Mouse (Mus musculus) heart, embryonic 14.5 days (tissue): ENCODE measurements at regions not wholly inside any gene's neighbourhood (a gene's known extent, or its start where the extent isn't known, plus 50 kb on each side); places are given as distances from the start of the nearest gene placed in this dataset.
"Not testable (repeated sequence)": the region's sequence is repeated elsewhere in the genome, so short reads cannot be mapped to it uniquely, and the experiment has no call there.

Experiments used
- ATAC-seq: fragments of 200-750 bp; cut with Nextera tagmentation; 2 replicates; pipeline ENCODE4 v1.8.0; 2017; ENCODE audit warnings: low read depth, moderate TSS enrichment; ENCODE audit not compliant: insufficient number of reproducible peaks, insufficient read depth, low FRiP score
- H3K27ac ChIP-seq, 2 experiments: fragments of 200-500 bp in 1 of 2; fragments of 300-500 bp in 1 of 2; sonication (generic) in 1 of 2; replicated peaks in 1 of 2; 2 replicates each; pipeline ENCODE4 v1.5.1; 2012 to 2014; ENCODE audit warnings: low read depth in 2 of 2, low read length in 2 of 2, control low read depth in 1 of 2, mild to moderate bottlenecking in 1 of 2, mixed read lengths in 1 of 2; ENCODE audit not compliant: control insufficient read depth in 1 of 2, insufficient read depth in 1 of 2
- H3K27me3 ChIP-seq: fragments of 300-500 bp; sonication (generic); 2 replicates; pipeline ENCODE4 v1.6.1; 2014; ENCODE audit warnings: mild to moderate bottlenecking, low read length, control low read depth; ENCODE audit not compliant: control insufficient read depth, insufficient read depth
- H3K36me3 ChIP-seq: fragments of 300-500 bp; sonication (generic); 2 replicates; pipeline ENCODE4 v1.6.1; 2014; ENCODE audit warnings: mild to moderate bottlenecking, control low read depth, low read length, mixed read lengths; ENCODE audit not compliant: control insufficient read depth, insufficient read depth
- H3K4me1 ChIP-seq, 2 experiments: fragments of 200-500 bp in 1 of 2; fragments of 300-500 bp in 1 of 2; sonication (generic) in 1 of 2; 2 replicates each; pipeline ENCODE4 v1.6.1; 2012 to 2014; ENCODE audit warnings: low read length in 2 of 2, control low read depth in 1 of 2, mixed read lengths in 1 of 2; ENCODE audit not compliant: control insufficient read depth in 2 of 2, insufficient read depth in 2 of 2
- H3K4me2 ChIP-seq: fragments of 300-500 bp; sonication (generic); 2 replicates; pipeline ENCODE4 v1.6.1; 2014; ENCODE audit warnings: mild to moderate bottlenecking, low read length
- H3K4me3 ChIP-seq, 2 experiments: fragments of 200-500 bp in 1 of 2; fragments of 300-500 bp in 1 of 2; sonication (generic) in 1 of 2; 2 replicates each; pipeline ENCODE4 v1.5.1; 2012 to 2014; ENCODE audit warnings: low read length in 2 of 2, mild to moderate bottlenecking in 2 of 2, control low read depth in 1 of 2, low read depth in 1 of 2, moderate library complexity in 1 of 2; ENCODE audit not compliant: control insufficient read depth in 1 of 2, insufficient read depth in 1 of 2
- H3K9ac ChIP-seq: fragments of 300-500 bp; sonication (generic); 2 replicates; pipeline ENCODE4 v1.6.1; 2014; ENCODE audit warnings: mild to moderate bottlenecking, low read length
- H3K9me3 ChIP-seq: fragments of 300-500 bp; sonication (generic); 2 replicates; pipeline ENCODE4 v1.6.1; 2016; ENCODE audit warnings: low read length, control low read depth; ENCODE audit not compliant: control insufficient read depth
- WGBS: fragments of 180-500 bp; shearing (Covaris S2); extraction: QIAGEN DNeasy Blood & Tissue Kit; methylation state at CpG from one replicate; pipeline ENCODE4 v1.1.7; 2014; 5-methylcytosine and 5-hydroxymethylcytosine counted together

DNA sequence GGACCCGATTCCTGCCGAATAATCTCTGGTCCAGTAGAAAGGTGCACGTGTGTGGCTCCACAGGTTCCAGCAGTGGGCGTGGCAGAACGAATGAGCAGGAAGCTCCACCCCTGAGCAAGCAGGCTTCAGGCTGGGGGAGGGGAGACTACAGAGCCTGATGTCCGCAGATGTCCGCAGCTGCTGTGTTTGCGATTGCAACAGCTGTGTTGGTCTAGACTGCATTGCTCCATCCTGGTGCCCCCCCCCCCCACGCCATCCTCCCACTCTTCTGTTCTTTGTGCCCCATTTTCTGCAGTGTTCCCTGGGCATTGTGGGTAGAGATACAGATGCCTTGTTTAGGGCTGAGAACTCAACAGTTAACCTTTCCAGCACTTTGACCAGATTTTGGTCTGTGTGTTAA is 150.3 kb upstream of the Trpc7 start:
- not testable (repeated sequence) for H3K9me3 ChIP-seq, ATAC-seq, H3K36me3 ChIP-seq, H3K4me1 ChIP-seq, H3K27me3 ChIP-seq, H3K27ac ChIP-seq, H3K9ac ChIP-seq, H3K4me3 ChIP-seq, H3K4me2 ChIP-seq
- 30% methylated on average over 5 of the region's 9 CpGs for WGBS

GRCm38 (mm10) chr13:57044455-57044854 is 148.7 kb upstream of the Trpc7 start:
- WGBS = 82% methylated on average over 8 of the region's 8 CpGs
- ATAC-seq = no peak
- Histone ChIP-seq H3K9ac (no peak overlapping the region), H3K4me3 (no peak overlapping the region), H3K36me3 (no peaks in the 10 kb centered on the region), H3K27me3 (no peaks in the 10 kb centered on the region), H3K4me1 (0 out of 4 replicates have a peak, but pooled peaks cover 0 to 2% of the 10 kb centered on the region in 2 experiments), H3K9me3 (0 out of 2 replicates have a peak, but pooled peaks cover 3% of the 10 kb centered on the region), H3K4me2 (no peak overlapping the region), H3K27ac (no peak overlapping the region)

- Histone ChIP-seq H3K36me3 (no peaks in the 10 kb centered on the region), H3K4me3 (no peak overlapping the region), H3K4me2 (no peak overlapping the region), H3K27ac (no peak overlapping the region), H3K4me1 (0 out of 4 replicates have a peak, but pooled peaks cover 0 to 2% of the 10 kb centered on the region in 2 experiments), H3K9ac (no peak overlapping the region), H3K27me3 (no peaks in the 10 kb centered on the region), H3K9me3 (0 out of 2 replicates have a peak, but pooled peaks cover 3% of the 10 kb centered on the region)
- ATAC-seq = no peak
- WGBS = 86% methylated on average over 15 of the region's 15 CpGs
These were observed 147.7 kb upstream of the Trpc7 start for GRCm38 (mm10) chr13:57043316-57043974.

DNA sequence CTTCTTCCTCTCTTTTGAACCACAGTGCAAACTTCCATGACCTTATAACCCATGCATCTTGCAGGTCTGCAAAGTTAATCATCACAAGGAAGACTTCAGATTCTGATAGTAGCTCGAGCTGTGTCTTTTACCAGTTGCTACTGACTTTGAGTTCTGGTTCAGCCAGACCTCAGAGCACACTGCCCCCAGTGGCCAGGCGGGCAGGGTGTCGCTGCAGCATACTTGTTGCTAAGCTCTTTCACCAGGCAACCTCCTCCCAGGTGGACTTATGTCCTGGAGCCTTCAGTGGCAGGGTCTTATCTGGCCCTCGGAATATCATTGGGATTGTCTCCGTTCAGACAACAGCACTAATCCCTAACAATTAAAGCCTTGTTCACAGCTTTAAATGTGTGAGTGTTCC is 146.7 kb upstream of the Trpc7 start:
- H3K9me3 ChIP-seq = 0 out of 2 replicates have a peak, but pooled peaks cover 3% of the 10 kb centered on the region
- no peaks in the 10 kb centered on the region for H3K27me3 ChIP-seq
- H3K4me3 ChIP-seq = no peak overlapping the region
- no peak for ATAC-seq
- no peaks in the 10 kb centered on the region for H3K36me3 ChIP-seq
- WGBS = 56% methylated on average over 5 of the region's 5 CpGs
- H3K27ac ChIP-seq = no peak overlapping the region
- 0 out of 4 replicates have a peak, but pooled peaks cover 0 to 2% of the 10 kb centered on the region in 2 experiments for H3K4me1 ChIP-seq
- no peak overlapping the region for H3K4me2 ChIP-seq
- no peak overlapping the region for H3K9ac ChIP-seq

- Histone ChIP-seq H3K36me3 (no peaks in the 10 kb centered on the region), H3K9ac (no peak overlapping the region), H3K27me3 (no peaks in the 10 kb centered on the region), H3K27ac (no peak overlapping the region), H3K4me1 (no peaks in the 10 kb centered on the region), H3K9me3 (no peaks in the 10 kb centered on the region), H3K4me2 (no peak overlapping the region), H3K4me3 (no peak overlapping the region)
- WGBS = 63% methylated on average over 4 of the region's 4 CpGs
- no peak for ATAC-seq
These were observed 137.1 kb upstream of the Trpc7 start for GRCm38 (mm10) chr13:57032871-57033270.

GRCm38 (mm10) chr13:57017553-57018341 is 122.0 kb upstream of the Trpc7 start:
- Histone ChIP-seq H3K36me3 (no peaks in the 10 kb centered on the region), H3K4me1 (no peaks in the 10 kb centered on the region), H3K9me3 (no peaks in the 10 kb centered on the region), H3K4me2 (no peak overlapping the region), H3K27ac (no peak overlapping the region), H3K27me3 (no peaks in the 10 kb centered on the region), H3K9ac (no peak overlapping the region), H3K4me3 (no peak overlapping the region)
- ATAC-seq = no peak
- 70% methylated on average over 11 of the region's 11 CpGs for WGBS

DNA sequence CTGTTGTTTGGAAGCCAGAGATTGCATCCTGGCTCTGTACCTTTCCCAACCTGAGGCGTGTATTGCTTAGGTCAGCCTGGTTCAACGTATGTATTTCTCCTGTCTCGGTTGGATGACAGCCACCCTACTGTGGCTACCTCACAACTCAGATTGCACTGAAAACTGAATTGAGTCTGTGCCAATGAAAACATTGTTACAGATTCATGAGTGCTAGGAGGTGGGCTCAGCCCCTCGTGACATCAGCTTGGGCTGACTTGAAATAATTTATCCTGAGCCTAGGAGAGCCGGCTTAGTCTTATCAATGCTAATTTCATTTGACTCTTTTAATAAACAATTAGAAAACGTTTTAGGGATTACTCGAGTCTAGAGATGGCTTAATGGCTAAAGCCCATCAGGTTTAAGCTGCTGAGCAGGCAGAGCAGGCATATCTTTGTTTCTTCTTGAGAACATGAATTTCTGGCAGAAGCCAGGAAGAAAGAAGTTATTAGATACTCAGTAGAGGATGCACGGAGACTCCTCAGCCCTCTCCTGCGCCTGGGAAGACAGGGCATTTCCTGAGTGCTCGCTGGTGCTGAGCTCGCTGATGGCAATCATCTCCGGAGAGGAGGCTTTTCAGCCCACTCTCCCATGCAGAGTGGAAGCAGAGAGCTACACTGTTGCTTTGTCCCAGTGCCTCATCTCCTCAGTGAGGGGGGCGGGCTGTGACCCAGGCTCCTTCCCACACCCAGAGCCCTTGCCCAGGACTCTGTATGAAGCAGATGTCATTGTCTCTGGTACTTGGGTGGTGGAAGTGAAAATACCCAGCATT is 120.9 kb upstream of the Trpc7 start:
- ATAC-seq = no peak
- 43% methylated on average over 13 of the region's 13 CpGs for WGBS
- H3K4me3 ChIP-seq = no peak overlapping the region
- H3K9ac ChIP-seq = no peak overlapping the region
- H3K4me2 ChIP-seq = no peak overlapping the region
- H3K9me3 ChIP-seq = no peaks in the 10 kb centered on the region
- no peak overlapping the region for H3K27ac ChIP-seq
- H3K27me3 ChIP-seq = no peaks in the 10 kb centered on the region
- H3K36me3 ChIP-seq = no peaks in the 10 kb centered on the region
- no peaks in the 10 kb centered on the region for H3K4me1 ChIP-seq
